18 mouse cellular contexts compared by ENCODE assay signal in genomic region chr15:92000086-92000485, GRCm38 (mm10). TPM values are rescaled to one million over a fixed set of nuclear protein-coding genes. Genes with fewer than 3 reads are reported as not detected.
DNase-seq lines count a peak whose midpoint lies in the region; ATAC-seq lines count a peak whose summit lies in the region.
"Had no signal": no experiment of that assay in that cellular context is flagged by ENCODE, and none has a peak within 500 bp of the region (broad histone marks: within the 10 kb centered on the region; RNA-seq: fewer than 3 reads in every experiment).

No protein-coding gene starts in this region.

- WGBS in embryonic facial prominence, embryonic 14.5 days: 59% methylated on average over 6 of the region's 6 CpGs
- 85% methylated on average over 6 of the region's 6 CpGs for WGBS in embryonic facial prominence, embryonic 10.5 days
- 82% methylated on average over 6 of the region's 6 CpGs for WGBS in neural tube, embryonic 15.5 days
- WGBS in forebrain, embryonic 13.5 days: 77% methylated on average over 6 of the region's 6 CpGs

- ATAC-seq in embryonic facial prominence, embryonic 14.5 days (ENCODE audit: low read depth): no peak
- no peak for ATAC-seq in neural tube, embryonic 15.5 days (ENCODE audit: low FRiP score)
- no peak for ATAC-seq in forebrain, embryonic 13.5 days
- ATAC-seq: CD4-positive, CD25-positive, alpha-beta regulatory T cell, adult 4 months; liver, embryonic 12.5 days; midbrain, embryonic 13.5 days had no signal

- DNase-seq in embryonic facial prominence, embryonic 14.5 days (ENCODE audit: low spot score): peak; percentile 54
- no peak for DNase-seq in embryonic facial prominence, embryonic 10.5 days (ENCODE audit: low spot score)
- peak; percentile 89 for DNase-seq in left cerebral cortex, postnatal 4 days
- DNase-seq in left cerebral cortex, postnatal 36 days (ENCODE audit: low spot score in 2 of 2): no peak
- DNase-seq in cerebellum, adult 11-12 months: peak; percentile 61
- peak; percentile 79 to 90 for DNase-seq in cerebellum, postnatal 25 days
- DNase-seq: adrenal gland, postnatal 36 days; kidney, postnatal 4 days; thymus, adult 2 months had no signal

- no peaks in the 10 kb centered on the region for H3K27me3 ChIP-seq in embryonic facial prominence, embryonic 14.5 days (replicated peaks; ENCODE audit: control insufficient read depth, insufficient read depth, low read length)
- no peaks in the 10 kb centered on the region for H3K27me3 ChIP-seq in embryonic facial prominence, embryonic 10.5 days (replicated peaks; ENCODE audit: low read depth, poor library complexity, severe bottlenecking)
- no peaks in the 10 kb centered on the region for H3K27me3 ChIP-seq in neural tube, embryonic 15.5 days (replicated peaks)
- H3K27me3 ChIP-seq in forebrain, embryonic 13.5 days: no peaks in the 10 kb centered on the region
- H3K27me3 ChIP-seq: heart, embryonic 12.5 days; liver, embryonic 12.5 days; lung, embryonic 15.5 days; midbrain, embryonic 13.5 days; stomach, embryonic 15.5 days had no signal

- H3K9me3 ChIP-seq in embryonic facial prominence, embryonic 14.5 days (ENCODE audit: control insufficient read depth, low read length): no peaks in the 10 kb centered on the region
- no peaks in the 10 kb centered on the region for H3K9me3 ChIP-seq in embryonic facial prominence, embryonic 10.5 days
- H3K9me3 ChIP-seq in neural tube, embryonic 15.5 days (replicated peaks): no peaks in the 10 kb centered on the region
- no peaks in the 10 kb centered on the region for H3K9me3 ChIP-seq in forebrain, embryonic 13.5 days (replicated peaks)
- H3K9me3 ChIP-seq: heart, embryonic 12.5 days; liver, embryonic 12.5 days; lung, embryonic 15.5 days; midbrain, embryonic 13.5 days; stomach, embryonic 15.5 days had no signal

- intact Hi-C loops in left cerebral cortex, postnatal 4 days (cut with DNase I): no loop called here
- intact Hi-C loops in left cerebral cortex, postnatal 36 days (cut with DNase I): no loop called here

- no peak overlapping the region for H3K27ac ChIP-seq in embryonic facial prominence, embryonic 14.5 days (replicated peaks; ENCODE audit: low read depth, low read length)
- no peak overlapping the region for H3K27ac ChIP-seq in embryonic facial prominence, embryonic 10.5 days (replicated peaks)
- H3K27ac ChIP-seq in neural tube, embryonic 15.5 days (replicated peaks): no peak overlapping the region
- no peak overlapping the region for H3K27ac ChIP-seq in forebrain, embryonic 13.5 days
- H3K27ac ChIP-seq: liver, embryonic 12.5 days; lung, embryonic 15.5 days; midbrain, embryonic 13.5 days; stomach, embryonic 15.5 days had no signal

- no peaks in the 10 kb centered on the region for H3K4me1 ChIP-seq in embryonic facial prominence, embryonic 14.5 days (ENCODE audit: control insufficient read depth, insufficient read depth, low read length)
- H3K4me1 ChIP-seq in embryonic facial prominence, embryonic 10.5 days: no peaks in the 10 kb centered on the region
- H3K4me1 ChIP-seq in neural tube, embryonic 15.5 days: no peaks in the 10 kb centered on the region
- H3K4me1 ChIP-seq in forebrain, embryonic 13.5 days: no peaks in the 10 kb centered on the region
- H3K4me1 ChIP-seq: heart, embryonic 12.5 days; liver, embryonic 12.5 days; lung, embryonic 15.5 days; midbrain, embryonic 13.5 days; stomach, embryonic 15.5 days had no signal

- H3K9ac ChIP-seq in embryonic facial prominence, embryonic 14.5 days (ENCODE audit: low read depth, low read length): no peak overlapping the region
- no peak overlapping the region for H3K9ac ChIP-seq in neural tube, embryonic 15.5 days (replicated peaks)
- H3K9ac ChIP-seq in forebrain, embryonic 13.5 days: no peak overlapping the region
- H3K9ac ChIP-seq: heart, embryonic 12.5 days; liver, embryonic 12.5 days; lung, embryonic 15.5 days; midbrain, embryonic 13.5 days; stomach, embryonic 15.5 days had no signal

- no peak overlapping the region for H3K4me3 ChIP-seq in embryonic facial prominence, embryonic 14.5 days (ENCODE audit: low read depth, low read length)
- no peak overlapping the region for H3K4me3 ChIP-seq in embryonic facial prominence, embryonic 10.5 days
- H3K4me3 ChIP-seq in neural tube, embryonic 15.5 days (replicated peaks): no peak overlapping the region
- no peak overlapping the region for H3K4me3 ChIP-seq in forebrain, embryonic 13.5 days
- H3K4me3 ChIP-seq: heart, embryonic 12.5 days; liver, embryonic 12.5 days; lung, embryonic 15.5 days; midbrain, embryonic 13.5 days; stomach, embryonic 15.5 days had no signal

- no peaks in the 10 kb centered on the region for H3K36me3 ChIP-seq in embryonic facial prominence, embryonic 14.5 days (ENCODE audit: control insufficient read depth, insufficient read depth, low read length)
- H3K36me3 ChIP-seq in embryonic facial prominence, embryonic 10.5 days (replicated peaks): no peaks in the 10 kb centered on the region
- H3K36me3 ChIP-seq in neural tube, embryonic 15.5 days: no peaks in the 10 kb centered on the region
- H3K36me3 ChIP-seq in forebrain, embryonic 13.5 days (ENCODE audit: poor library complexity, severe bottlenecking): no peaks in the 10 kb centered on the region
- H3K36me3 ChIP-seq: G1E; heart, embryonic 12.5 days; liver, embryonic 12.5 days; lung, embryonic 15.5 days; midbrain, embryonic 13.5 days; stomach, embryonic 15.5 days had no signal

- no peak overlapping the region for H3K4me2 ChIP-seq in embryonic facial prominence, embryonic 14.5 days (ENCODE audit: low read depth, low read length)
- H3K4me2 ChIP-seq in neural tube, embryonic 15.5 days: no peak overlapping the region
- H3K4me2 ChIP-seq in forebrain, embryonic 13.5 days: no peak overlapping the region
- H3K4me2 ChIP-seq: heart, embryonic 12.5 days; liver, embryonic 12.5 days; lung, embryonic 15.5 days; midbrain, embryonic 13.5 days; stomach, embryonic 15.5 days had no signal

RNA-seq across cellular contexts. Expression of gene Cntn1, which starts 50.9 kb away (rescaled TPM):
- 5.2 and 5.6 TPM in 2 replicates for polyA plus RNA-seq in embryonic facial prominence, embryonic 14.5 days (2014; fragmentation: Nextera tagmentation; extraction: Ambion mirVana)
- polyA plus RNA-seq in embryonic facial prominence, embryonic 10.5 days (2016; fragmentation: Nextera tagmentation; extraction: Ambion mirVana): 2.1 TPM in 2 replicates
- total RNA-seq in left cerebral cortex, postnatal 4 days (2021): 100 to 1,000 TPM; 285 to 319 TPM
- 100 to 1,000 TPM; 289 to 320 TPM for total RNA-seq in left cerebral cortex, postnatal 36 days (2021)
- polyA plus RNA-seq in neural tube, embryonic 15.5 days (2015; fragmentation: Nextera tagmentation; extraction: Ambion mirVana): 67.8 and 78.7 TPM in 2 replicates
- 7.6 and 10.0 TPM in 2 replicates for polyA plus RNA-seq in forebrain, embryonic 13.5 days (2015; fragmentation: Nextera tagmentation; extraction: Ambion mirVana)
- polyA plus RNA-seq: CD4-positive, CD25-positive, alpha-beta regulatory T cell, adult 4 months; G1E had no signal

Comparison
In these comparisons a context has a peak if more than half of its experiments do, and no peak if none do; other contexts are left out.
1. DNase-seq: peak in embryonic facial prominence, embryonic 14.5 days (single experiment), left cerebral cortex, postnatal 4 days (single experiment), cerebellum, adult 11-12 months (single experiment) and cerebellum, postnatal 25 days (2 of 2); none in embryonic facial prominence, embryonic 10.5 days (single experiment) and left cerebral cortex, postnatal 36 days (0 of 2).